Mouse (Mus musculus) testis, adult 2 months (tissue): ENCODE measurements around the gene Umad1.
"Not testable (repeated sequence)": the region's sequence is repeated elsewhere in the genome, so short reads cannot be mapped to it uniquely, and the experiment has no call there.

Experiments used
- CTCF ChIP-seq: fragments of 200-500 bp; IDR thresholded peaks from 2 replicates; pipeline ENCODE4 v1.5.1; 2012; ENCODE audit warnings: low read depth, mild to moderate bottlenecking, inconsistent platforms, low read length, moderate library complexity; ENCODE audit not compliant: control insufficient read depth, insufficient read depth, insufficient replicate concordance
- POLR2A ChIP-seq: fragments of 200-500 bp; IDR thresholded peaks from 2 replicates; pipeline ENCODE4 v1.6.1; 2012; ENCODE audit warnings: low read depth, mild to moderate bottlenecking, inconsistent platforms, low read length, moderate library complexity; ENCODE audit not compliant: control insufficient read depth

GRCm38 (mm10) chr6:8331496-8331895, 72.4 kb downstream of the Umad1 start:
- TF ChIP-seq CTCF, POLR2A: not testable (repeated sequence)
